Mouse (Mus musculus): ENCODE measurements at regions not wholly inside any gene's neighbourhood (a gene's known extent, or its start where the extent isn't known, plus 50 kb on each side); places are given as distances from the start of the nearest gene placed in this dataset.

DNA sequence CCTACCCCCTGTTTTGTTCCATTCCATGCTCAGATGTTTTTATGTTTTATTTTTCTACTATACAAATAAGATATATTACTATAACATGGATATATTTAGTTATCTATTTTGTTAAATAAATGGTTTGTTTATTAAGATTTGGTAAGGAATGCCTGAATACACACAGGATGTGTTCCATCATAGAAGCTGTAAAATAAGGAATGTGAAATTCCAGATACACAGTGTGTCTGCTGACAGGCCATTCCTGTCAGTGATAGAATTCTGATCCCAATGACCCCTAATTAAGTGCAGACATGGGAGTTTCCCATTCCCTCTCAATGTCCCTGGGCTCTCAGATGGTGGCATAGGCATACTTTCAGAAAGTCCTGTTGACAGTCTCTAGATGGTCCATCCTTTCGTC lies 267.6 kb downstream of the Klf6 start:
- H3K9me3 ChIP-seq (ENCODE audit: low read length), result no peaks in the 10 kb centered on the region
- no peak overlapping the region for H3K9ac ChIP-seq (replicated peaks; ENCODE audit: low read depth)
- H3K4me1 ChIP-seq (ENCODE audit: insufficient read depth, low read depth, low read length), result no peaks in the 10 kb centered on the region
- H3K27ac ChIP-seq (ENCODE audit: low read length), result no peak overlapping the region
- no peak overlapping the region for H3K4me2 ChIP-seq (replicated peaks; ENCODE audit: low read depth, low read length)
- H3K36me3 ChIP-seq (ENCODE audit: insufficient read depth, low read length), result no peaks in the 10 kb centered on the region
- 81% methylated on average over 1 of the region's 1 CpGs for WGBS
- no peak for DNase-seq (ENCODE audit: low spot score)
- H3K4me3 ChIP-seq (ENCODE audit: low read depth, low read length), result no peak overlapping the region
- TF ChIP-seq EP300 (IDR thresholded peaks at IDR 0.05) (no peak), CTCF (IDR thresholded peaks at IDR 0.05) (no peak)
- ATAC-seq, result no peak
- H3K27me3 ChIP-seq (replicated peaks; ENCODE audit: insufficient read depth, low read length), result no peaks in the 10 kb centered on the region

DNA sequence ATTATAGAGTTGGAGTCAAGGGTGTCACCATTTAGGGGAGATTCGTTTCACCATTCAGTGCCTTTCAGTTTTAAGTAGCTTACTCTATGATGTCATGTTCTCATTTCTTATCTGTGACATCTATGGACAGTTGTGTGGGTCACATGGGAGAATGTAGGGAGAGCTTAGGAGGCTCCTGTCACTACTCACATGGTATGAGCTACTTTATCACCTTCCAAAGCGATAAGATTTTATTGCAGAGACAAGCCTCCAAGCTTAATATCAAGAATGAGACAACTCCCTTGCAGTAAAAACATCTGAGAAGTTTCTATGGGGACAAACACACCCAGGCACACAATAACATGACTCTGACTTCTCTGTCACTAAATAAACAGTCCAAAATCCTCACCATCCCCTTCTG lies 270.1 kb downstream of the Klf6 start:
- Histone ChIP-seq H3K36me3 (ENCODE audit: insufficient read depth, low read length) (no peaks in the 10 kb centered on the region), H3K9ac (replicated peaks; ENCODE audit: low read depth) (no peak overlapping the region), H3K4me2 (replicated peaks; ENCODE audit: low read depth, low read length) (no peak overlapping the region), H3K27me3 (replicated peaks; ENCODE audit: insufficient read depth, low read length) (no peaks in the 10 kb centered on the region), H3K27ac (ENCODE audit: low read length) (no peak overlapping the region), H3K4me1 (ENCODE audit: insufficient read depth, low read depth, low read length) (no peaks in the 10 kb centered on the region), H3K9me3 (ENCODE audit: low read length) (no peaks in the 10 kb centered on the region), H3K4me3 (ENCODE audit: low read depth, low read length) (no peak overlapping the region)
- DNase-seq (ENCODE audit: low spot score), result no peak
- ATAC-seq, result no peak
- 70% methylated on average over 2 of the region's 2 CpGs for WGBS
- TF ChIP-seq EP300 (IDR thresholded peaks at IDR 0.05), result no peak
- TF ChIP-seq CTCF (IDR thresholded peaks at IDR 0.05), result no peak

DNA sequence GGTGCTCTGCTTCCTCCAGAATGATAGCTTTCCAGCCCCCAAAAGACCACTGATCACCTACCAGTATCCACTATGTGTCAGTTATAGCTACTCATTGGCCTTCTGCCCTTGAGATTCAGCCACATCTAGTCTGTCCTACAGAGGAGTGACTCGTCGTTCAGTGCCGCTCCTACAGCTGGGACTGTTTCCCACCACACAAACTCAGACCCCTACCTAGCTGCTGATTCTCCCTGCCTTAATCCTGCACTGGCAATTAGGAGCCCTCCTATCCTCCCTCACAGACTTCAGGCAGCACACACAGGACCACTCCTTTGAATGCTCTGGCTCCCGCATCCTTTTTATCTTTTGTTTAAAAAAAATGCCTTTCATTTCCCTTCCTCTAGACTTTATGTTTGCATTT lies 275.9 kb downstream of the Klf6 start:
- H3K9ac ChIP-seq (replicated peaks; ENCODE audit: low read depth), result no peak overlapping the region
- no peaks in the 10 kb centered on the region for H3K9me3 ChIP-seq (ENCODE audit: low read length)
- no peaks in the 10 kb centered on the region for H3K4me1 ChIP-seq (ENCODE audit: insufficient read depth, low read depth, low read length)
- H3K4me3 ChIP-seq (ENCODE audit: low read depth, low read length), result no peak overlapping the region
- 24% methylated on average over 4 of the region's 4 CpGs for WGBS
- H3K36me3 ChIP-seq (ENCODE audit: insufficient read depth, low read length), result no peaks in the 10 kb centered on the region
- TF ChIP-seq CTCF (IDR thresholded peaks at IDR 0.05), result no peak
- TF ChIP-seq EP300 (IDR thresholded peaks at IDR 0.05), result no peak
- no peak for ATAC-seq
- H3K27ac ChIP-seq (ENCODE audit: low read length), result no peak overlapping the region
- no peak for DNase-seq (ENCODE audit: low spot score)
- no peak overlapping the region for H3K4me2 ChIP-seq (replicated peaks; ENCODE audit: low read depth, low read length)
- no peaks in the 10 kb centered on the region for H3K27me3 ChIP-seq (replicated peaks; ENCODE audit: insufficient read depth, low read length)

DNA sequence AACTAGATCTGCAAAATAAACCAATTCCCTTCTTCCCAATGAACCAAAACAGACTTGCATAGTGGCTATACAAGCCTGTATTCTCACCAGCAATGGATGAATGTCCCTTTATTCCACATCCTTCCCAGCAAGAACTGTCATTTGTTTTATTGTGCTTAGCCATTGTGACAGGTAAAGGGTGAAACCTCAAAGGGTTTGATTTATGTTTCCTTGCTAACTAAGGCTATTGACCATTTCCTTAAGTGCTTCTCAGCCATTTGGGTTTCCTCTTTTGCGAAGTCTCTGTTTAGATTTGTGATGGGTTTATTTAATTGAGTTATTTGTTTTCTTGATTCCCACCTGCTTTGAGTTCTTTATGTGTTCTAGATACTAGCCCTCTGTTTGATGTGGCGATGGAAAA lies 281.5 kb downstream of the Klf6 start:
- no peak for TF ChIP-seq CTCF (IDR thresholded peaks at IDR 0.05)
- no peak for TF ChIP-seq EP300 (IDR thresholded peaks at IDR 0.05)
- Histone ChIP-seq H3K27ac (ENCODE audit: low read length) (no peak overlapping the region), H3K4me1 (ENCODE audit: insufficient read depth, low read depth, low read length) (no peaks in the 10 kb centered on the region), H3K4me3 (ENCODE audit: low read depth, low read length) (no peak overlapping the region), H3K36me3 (ENCODE audit: insufficient read depth, low read length) (no peaks in the 10 kb centered on the region), H3K9ac (replicated peaks; ENCODE audit: low read depth) (no peak overlapping the region), H3K4me2 (replicated peaks; ENCODE audit: low read depth, low read length) (no peak overlapping the region), H3K9me3 (ENCODE audit: low read length) (no peaks in the 10 kb centered on the region), H3K27me3 (replicated peaks; ENCODE audit: insufficient read depth, low read length) (no peaks in the 10 kb centered on the region)
- DNase-seq (ENCODE audit: low spot score) (no peak), ATAC-seq (no peak)
- 54% methylated on average over 2 of the region's 2 CpGs for WGBS

DNA sequence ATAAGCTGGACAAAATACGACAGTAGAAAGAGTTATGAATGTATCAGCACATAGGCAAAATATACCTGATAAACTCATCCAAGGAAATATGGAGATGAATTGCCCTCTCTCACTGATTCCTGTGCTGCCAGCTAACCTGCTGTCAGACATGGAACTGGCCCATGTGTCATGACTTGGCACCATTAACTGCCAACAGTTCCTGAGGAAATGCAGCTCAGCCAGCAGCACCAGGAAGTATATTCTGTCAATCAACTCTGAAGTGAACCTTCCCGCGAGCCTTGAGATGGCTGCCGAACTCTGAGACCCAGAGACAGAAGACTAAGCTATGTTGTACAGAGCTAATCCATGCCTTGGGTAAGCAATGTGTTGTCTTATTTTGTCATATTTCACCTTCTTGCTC lies 292.4 kb downstream of the Klf6 start:
- Histone ChIP-seq H3K27me3 (replicated peaks; ENCODE audit: insufficient read depth, low read length) (no peaks in the 10 kb centered on the region), H3K36me3 (ENCODE audit: insufficient read depth, low read length) (no peaks in the 10 kb centered on the region), H3K9me3 (ENCODE audit: low read length) (no peaks in the 10 kb centered on the region), H3K9ac (replicated peaks; ENCODE audit: low read depth) (no peak overlapping the region), H3K4me1 (ENCODE audit: insufficient read depth, low read depth, low read length) (no peaks in the 10 kb centered on the region), H3K27ac (ENCODE audit: low read length) (no peak overlapping the region), H3K4me2 (replicated peaks; ENCODE audit: low read depth, low read length) (no peak overlapping the region), H3K4me3 (ENCODE audit: low read depth, low read length) (no peak overlapping the region)
- 55% methylated on average over 4 of the region's 4 CpGs for WGBS
- DNase-seq (ENCODE audit: low spot score) (no peak), ATAC-seq (no peak)
- TF ChIP-seq CTCF (IDR thresholded peaks at IDR 0.05) (no peak), EP300 (IDR thresholded peaks at IDR 0.05) (no peak)

DNA sequence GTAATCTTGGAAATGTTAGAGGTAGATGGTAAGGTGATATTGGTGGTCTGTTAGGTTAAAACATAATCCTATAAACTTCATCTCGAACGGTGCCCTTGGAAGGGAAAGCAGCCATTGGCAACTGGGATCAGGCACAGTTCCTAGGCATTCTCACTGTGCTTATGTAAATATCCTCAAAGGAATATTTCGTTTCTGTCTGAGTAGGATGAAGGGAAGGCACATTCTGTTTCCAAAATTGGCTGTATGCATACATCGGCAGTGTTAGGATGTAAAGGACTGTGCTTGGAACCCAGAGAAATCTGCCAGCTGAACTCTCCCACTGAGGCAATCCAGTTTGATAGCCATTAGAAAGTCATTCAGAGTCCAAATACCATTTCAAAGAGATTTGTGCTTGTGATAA lies 294.9 kb downstream of the Klf6 start:
- H3K36me3 ChIP-seq (ENCODE audit: insufficient read depth, low read length), result no peaks in the 10 kb centered on the region
- 57% methylated on average over 4 of the region's 4 CpGs for WGBS
- ATAC-seq, result no peak
- no peak overlapping the region for H3K9ac ChIP-seq (replicated peaks; ENCODE audit: low read depth)
- no peak for DNase-seq (ENCODE audit: low spot score)
- no peaks in the 10 kb centered on the region for H3K4me1 ChIP-seq (ENCODE audit: insufficient read depth, low read depth, low read length)
- H3K4me2 ChIP-seq (replicated peaks; ENCODE audit: low read depth, low read length), result no peak overlapping the region
- H3K27ac ChIP-seq (ENCODE audit: low read length), result no peak overlapping the region
- TF ChIP-seq EP300 (IDR thresholded peaks at IDR 0.05) (no peak), CTCF (IDR thresholded peaks at IDR 0.05) (no peak)
- no peaks in the 10 kb centered on the region for H3K9me3 ChIP-seq (ENCODE audit: low read length)
- H3K4me3 ChIP-seq (ENCODE audit: low read depth, low read length), result no peak overlapping the region
- no peaks in the 10 kb centered on the region for H3K27me3 ChIP-seq (replicated peaks; ENCODE audit: insufficient read depth, low read length)

DNA sequence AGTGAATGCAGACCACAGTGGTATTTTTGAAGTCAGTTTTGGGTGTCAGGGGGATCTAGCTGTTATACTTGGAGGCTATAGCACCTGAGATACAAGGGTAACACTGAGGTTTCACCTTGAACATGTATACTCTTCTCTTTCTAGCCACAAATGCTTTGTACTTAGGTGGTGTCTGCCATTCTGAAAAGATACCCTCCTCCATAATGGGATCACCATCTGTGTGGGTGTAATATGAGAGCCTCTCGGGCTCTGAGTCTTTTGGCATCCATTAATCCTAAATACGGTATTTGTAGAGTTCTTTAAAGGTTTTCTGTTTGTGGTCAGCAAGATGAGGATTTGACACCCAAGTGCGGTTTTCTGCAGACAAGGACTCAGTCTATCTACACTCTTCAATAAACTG lies 295.7 kb downstream of the Klf6 start:
- H3K36me3 ChIP-seq (ENCODE audit: insufficient read depth, low read length), result no peaks in the 10 kb centered on the region
- H3K4me2 ChIP-seq (replicated peaks; ENCODE audit: low read depth, low read length), result no peak overlapping the region
- no peak overlapping the region for H3K27ac ChIP-seq (ENCODE audit: low read length)
- no peaks in the 10 kb centered on the region for H3K4me1 ChIP-seq (ENCODE audit: insufficient read depth, low read depth, low read length)
- no peak overlapping the region for H3K4me3 ChIP-seq (ENCODE audit: low read depth, low read length)
- no peaks in the 10 kb centered on the region for H3K9me3 ChIP-seq (ENCODE audit: low read length)
- no peak for ATAC-seq
- TF ChIP-seq EP300 (IDR thresholded peaks at IDR 0.05) (no peak), CTCF (IDR thresholded peaks at IDR 0.05) (no peak)
- WGBS, result 65% methylated on average over 3 of the region's 3 CpGs
- no peak for DNase-seq (ENCODE audit: low spot score)
- H3K27me3 ChIP-seq (replicated peaks; ENCODE audit: insufficient read depth, low read length), result no peaks in the 10 kb centered on the region
- H3K9ac ChIP-seq (replicated peaks; ENCODE audit: low read depth), result no peak overlapping the region
